Mouse (Mus musculus): ENCODE measurements around the gene Gm10134.
A peak's percentile ranks its signal among the peaks of the same experiment; 100 is the strongest.

The Gm10134 gene

GRCm38 (mm10) chr2:28533901-28534435 is 28.1 kb downstream of the Gm10134 start:
- DNase-seq, result no peak

- no peak for DNase-seq
These were observed 28.8 kb downstream of the Gm10134 start for GRCm38 (mm10) chr2:28534436-28535262.

- DNase-seq, result no peak
These were observed 29.3 kb downstream of the Gm10134 start for GRCm38 (mm10) chr2:28535263-28535540.

- no peak for DNase-seq
These were observed 29.8 kb downstream of the Gm10134 start for GRCm38 (mm10) chr2:28535650-28536049.

GRCm38 (mm10) chr2:28536166-28536565 is 30.3 kb downstream of the Gm10134 start:
- DNase-seq, result no peak

- no peak for DNase-seq
These were observed 31.1 kb downstream of the Gm10134 start for GRCm38 (mm10) chr2:28536766-28537633.

GRCm38 (mm10) chr2:28537634-28537920 is 31.7 kb downstream of the Gm10134 start:
- DNase-seq, result no peak

GRCm38 (mm10) chr2:28537995-28538816 is 32.3 kb downstream of the Gm10134 start:
- no peak for DNase-seq

GRCm38 (mm10) chr2:28538817-28539128 is 32.9 kb downstream of the Gm10134 start:
- DNase-seq, result no peak

GRCm38 (mm10) chr2:28539206-28539605 is 33.3 kb downstream of the Gm10134 start:
- peak; percentile 25 for DNase-seq

- DNase-seq, result peak; percentile 55
These were observed 34.1 kb downstream of the Gm10134 start for GRCm38 (mm10) chr2:28539949-28540348.

GRCm38 (mm10) chr2:28540587-28541227 is 34.8 kb downstream of the Gm10134 start:
- DNase-seq, result no peak

GRCm38 (mm10) chr2:28543894-28544293 is 38.0 kb downstream of the Gm10134 start:
- DNase-seq, result no peak

GRCm38 (mm10) chr2:28545976-28546375 is 40.1 kb downstream of the Gm10134 start:
- no peak for DNase-seq

- no peak for DNase-seq
These were observed 40.7 kb downstream of the Gm10134 start for GRCm38 (mm10) chr2:28546560-28546959.

- peak; percentile 87 for DNase-seq
These were observed 41.6 kb downstream of the Gm10134 start for GRCm38 (mm10) chr2:28547237-28548172.

GRCm38 (mm10) chr2:28549157-28549556 is 43.3 kb downstream of the Gm10134 start:
- DNase-seq, result no peak

GRCm38 (mm10) chr2:28552301-28552700 is 46.4 kb downstream of the Gm10134 start:
- no peak for DNase-seq
